12 mouse cellular contexts compared by ENCODE assay signal in the genomic region with DNA sequence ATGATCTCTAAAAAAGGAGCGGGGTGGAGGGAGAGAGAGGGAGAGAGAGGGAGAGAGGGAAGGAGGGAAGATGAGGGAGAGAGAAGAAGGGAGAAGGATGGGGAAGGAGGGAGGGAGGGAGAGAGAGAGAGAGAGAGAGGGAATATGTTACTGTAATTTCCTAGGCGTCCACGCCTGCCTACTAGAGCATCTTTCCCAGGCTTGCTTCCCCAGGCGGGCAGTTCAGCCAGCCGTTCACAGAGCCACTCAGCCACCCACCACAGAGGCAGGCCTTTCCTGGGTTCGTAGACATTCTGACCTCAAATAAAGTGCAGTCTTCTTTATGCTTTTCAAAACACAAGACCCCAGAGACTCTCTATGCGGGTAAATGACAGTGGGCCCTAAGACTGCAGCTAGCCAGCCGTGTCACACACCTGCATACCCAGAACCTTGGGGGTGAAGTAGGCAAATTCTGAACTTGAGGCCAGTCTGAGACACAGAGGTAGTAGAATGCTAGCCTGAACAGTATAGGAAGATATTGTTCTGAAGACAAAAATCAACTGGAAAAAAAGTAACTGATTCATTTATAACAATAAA. TPM values are rescaled to one million over a fixed set of nuclear protein-coding genes. Genes with fewer than 3 reads are reported as not detected.
DNase-seq lines count a peak whose midpoint lies in the region; ATAC-seq and TF ChIP-seq lines count a peak whose summit lies in the region.
"Had no signal": no experiment of that assay in that cellular context is flagged by ENCODE, and none has a peak within 500 bp of the region (broad histone marks: within the 10 kb centered on the region; RNA-seq: fewer than 3 reads in every experiment).

No protein-coding gene starts in this region.

- no peaks in the 10 kb centered on the region for H3K36me3 ChIP-seq in forebrain, embryonic 12.5 days (replicated peaks)
- peaks cover 5% of the 10 kb centered on the region; the same call in 1 of the 2 replicates for H3K36me3 ChIP-seq in forebrain, embryonic 16.5 days (ENCODE audit: control insufficient read depth, insufficient read depth)
- H3K36me3 ChIP-seq in midbrain, embryonic 12.5 days: 0 out of 2 replicates have a peak, but pooled peaks cover 7% of the 10 kb centered on the region
- peaks cover 25% of the 10 kb centered on the region for H3K36me3 ChIP-seq in midbrain, postnatal 0 days (ENCODE audit: insufficient read depth, low read length)
- 0 out of 2 replicates have a peak, but pooled peaks cover 3% of the 10 kb centered on the region for H3K36me3 ChIP-seq in hindbrain, embryonic 10.5 days
- no peaks in the 10 kb centered on the region; the same call in 1 of the 2 replicates for H3K36me3 ChIP-seq in neural tube, embryonic 11.5 days (ENCODE audit: control insufficient read depth, insufficient read depth, low read length)

- no peaks in the 10 kb centered on the region for H3K27me3 ChIP-seq in forebrain, embryonic 12.5 days
- H3K27me3 ChIP-seq in forebrain, embryonic 16.5 days (replicated peaks; ENCODE audit: control insufficient read depth, insufficient read depth, low read length): no peaks in the 10 kb centered on the region
- H3K27me3 ChIP-seq in midbrain, embryonic 12.5 days: no peaks in the 10 kb centered on the region
- H3K27me3 ChIP-seq in midbrain, postnatal 0 days (ENCODE audit: insufficient read depth, low read length): no peaks in the 10 kb centered on the region
- H3K27me3 ChIP-seq in hindbrain, embryonic 10.5 days (ENCODE audit: insufficient read depth, poor library complexity, severe bottlenecking): no peaks in the 10 kb centered on the region
- no peaks in the 10 kb centered on the region for H3K27me3 ChIP-seq in neural tube, embryonic 11.5 days (ENCODE audit: control insufficient read depth, insufficient read depth, low read length)

- TF ChIP-seq CTCF in midbrain, postnatal 0 days (IDR thresholded peaks at IDR 0.05): no peak

- peak overlapping the region; percentile 68 for H3K27ac ChIP-seq in forebrain, embryonic 12.5 days
- H3K27ac ChIP-seq in forebrain, embryonic 16.5 days (ENCODE audit: low read length): no peak overlapping the region
- peak overlapping the region; percentile 70 for H3K27ac ChIP-seq in midbrain, embryonic 12.5 days (replicated peaks)
- H3K27ac ChIP-seq in midbrain, postnatal 0 days (ENCODE audit: low read depth, low read length): no peak overlapping the region
- H3K27ac ChIP-seq in hindbrain, embryonic 10.5 days: peak overlapping the region; percentile 84
- H3K27ac ChIP-seq in neural tube, embryonic 11.5 days (ENCODE audit: low read depth, low read length): peak overlapping the region; percentile 75

- 74% methylated on average over 8 of the region's 8 CpGs for WGBS in forebrain, embryonic 12.5 days
- 72% methylated on average over 8 of the region's 8 CpGs for WGBS in forebrain, embryonic 16.5 days
- 65% methylated on average over 8 of the region's 8 CpGs for WGBS in midbrain, embryonic 12.5 days
- WGBS in midbrain, postnatal 0 days: 68% methylated on average over 8 of the region's 8 CpGs
- 71% methylated on average over 8 of the region's 8 CpGs for WGBS in hindbrain, embryonic 10.5 days
- WGBS in neural tube, embryonic 11.5 days: 47% methylated on average over 8 of the region's 8 CpGs

- peaks cover 19% of the 10 kb centered on the region for H3K4me1 ChIP-seq in forebrain, embryonic 12.5 days
- H3K4me1 ChIP-seq in forebrain, embryonic 16.5 days (replicated peaks; ENCODE audit: control insufficient read depth, insufficient read depth, low read length): peaks cover 6% of the 10 kb centered on the region
- peaks cover 16% of the 10 kb centered on the region for H3K4me1 ChIP-seq in midbrain, embryonic 12.5 days
- no peaks in the 10 kb centered on the region for H3K4me1 ChIP-seq in midbrain, postnatal 0 days (ENCODE audit: insufficient read depth, low read length)
- H3K4me1 ChIP-seq in hindbrain, embryonic 10.5 days (replicated peaks): peaks cover 38% of the 10 kb centered on the region
- peaks cover 19% of the 10 kb centered on the region for H3K4me1 ChIP-seq in neural tube, embryonic 11.5 days (ENCODE audit: control insufficient read depth, insufficient read depth, low read length)

- ATAC-seq in forebrain, embryonic 12.5 days (ENCODE audit: low FRiP score): no peak
- ATAC-seq in forebrain, embryonic 16.5 days: no peak
- no peak for ATAC-seq in midbrain, embryonic 12.5 days (ENCODE audit: low FRiP score, low read depth)
- ATAC-seq in midbrain, postnatal 0 days (ENCODE audit: low FRiP score): no peak
- ATAC-seq in neural tube, embryonic 11.5 days (ENCODE audit: insufficient read depth, low FRiP score, low TSS enrichment): no peak

- H3K9me3 ChIP-seq in forebrain, embryonic 12.5 days: no peaks in the 10 kb centered on the region
- no peaks in the 10 kb centered on the region for H3K9me3 ChIP-seq in forebrain, embryonic 16.5 days (ENCODE audit: control insufficient read depth, low read length)
- H3K9me3 ChIP-seq in midbrain, embryonic 12.5 days: no peaks in the 10 kb centered on the region
- H3K9me3 ChIP-seq in midbrain, postnatal 0 days (ENCODE audit: low read length): no peaks in the 10 kb centered on the region
- H3K9me3 ChIP-seq in hindbrain, embryonic 10.5 days: no peaks in the 10 kb centered on the region
- H3K9me3 ChIP-seq in neural tube, embryonic 11.5 days (ENCODE audit: control insufficient read depth, low read length): no peaks in the 10 kb centered on the region
- H3K9me3 ChIP-seq: megakaryocyte, embryonic 14.5 days had no signal

- H3K4me2 ChIP-seq in forebrain, embryonic 12.5 days: no peak overlapping the region
- H3K4me2 ChIP-seq in forebrain, embryonic 16.5 days (ENCODE audit: low read length): no peak overlapping the region
- H3K4me2 ChIP-seq in midbrain, embryonic 12.5 days (replicated peaks): no peak overlapping the region
- no peak overlapping the region for H3K4me2 ChIP-seq in midbrain, postnatal 0 days (ENCODE audit: low read depth, low read length, poor library complexity, severe bottlenecking)
- no peak overlapping the region for H3K4me2 ChIP-seq in neural tube, embryonic 11.5 days (ENCODE audit: low read depth)

- DNase-seq in midbrain, postnatal 0 days (ENCODE audit: low spot score): no peak
- DNase-seq in hindbrain, embryonic 10.5 days (ENCODE audit: low spot score): no peak
- no peak for DNase-seq in neural tube, embryonic 11.5 days (ENCODE audit: low spot score)
- no peak for DNase-seq in gastrocnemius, postnatal 25 days
- no peak for DNase-seq in kidney, adult 9 months
- DNase-seq: kidney, postnatal 36 days; lung, adult 18-20 months; thymus, adult 2 months had no signal

- no peak overlapping the region for H3K9ac ChIP-seq in forebrain, embryonic 12.5 days
- H3K9ac ChIP-seq in forebrain, embryonic 16.5 days (replicated peaks; ENCODE audit: low read depth, low read length): no peak overlapping the region
- no peak overlapping the region for H3K9ac ChIP-seq in midbrain, embryonic 12.5 days (replicated peaks)
- no peak overlapping the region for H3K9ac ChIP-seq in midbrain, postnatal 0 days (replicated peaks; ENCODE audit: low read length, poor library complexity, severe bottlenecking)
- no peak overlapping the region; the same call in 1 of the 2 replicates for H3K9ac ChIP-seq in neural tube, embryonic 11.5 days (ENCODE audit: low read length)

- no peak overlapping the region for H3K4me3 ChIP-seq in forebrain, embryonic 12.5 days (replicated peaks)
- H3K4me3 ChIP-seq in forebrain, embryonic 16.5 days (replicated peaks; ENCODE audit: low read length): no peak overlapping the region
- no peak overlapping the region for H3K4me3 ChIP-seq in midbrain, embryonic 12.5 days
- no peak overlapping the region for H3K4me3 ChIP-seq in midbrain, postnatal 0 days (ENCODE audit: low read depth, low read length)
- H3K4me3 ChIP-seq in hindbrain, embryonic 10.5 days: no peak overlapping the region
- H3K4me3 ChIP-seq in neural tube, embryonic 11.5 days (ENCODE audit: low read depth, low read length): no peak overlapping the region

RNA-seq across cellular contexts. Expression of a gene that starts 23.4 kb away (rescaled TPM):
- 68.5 and 73.5 TPM in 2 replicates for polyA plus RNA-seq in forebrain, embryonic 12.5 days (2016; fragmentation: Nextera tagmentation; extraction: Ambion mirVana)
- polyA plus RNA-seq in forebrain, embryonic 16.5 days (2015; fragmentation: Nextera tagmentation; extraction: Ambion mirVana): 227 and 251 TPM in 2 replicates
- polyA plus RNA-seq in midbrain, embryonic 12.5 days (2016; fragmentation: Nextera tagmentation; extraction: Ambion mirVana): 80.3 and 83.2 TPM in 2 replicates
- 185 and 264 TPM in 2 replicates for total RNA-seq in midbrain, postnatal 0 days (2014; rRNA removed)
- 424 and 430 TPM in 2 replicates for polyA plus RNA-seq in midbrain, postnatal 0 days (2015; fragmentation: Nextera tagmentation; extraction: Ambion mirVana)
- 40.1 and 63.3 TPM in 2 replicates for polyA plus RNA-seq in hindbrain, embryonic 10.5 days (2016; fragmentation: Nextera tagmentation; extraction: Ambion mirVana)
- 74.0 and 89.9 TPM in 2 replicates for polyA plus RNA-seq in neural tube, embryonic 11.5 days (2014; fragmentation: Nextera tagmentation; extraction: Ambion mirVana)
- total RNA-seq in gastrocnemius, postnatal 25 days (2021): 1 to 10 TPM; 2.7 to 3.8 TPM

RNA-seq across cellular contexts. Expression of a gene that starts 39.4 kb away (rescaled TPM):
- polyA plus RNA-seq in forebrain, embryonic 12.5 days (2016; fragmentation: Nextera tagmentation; extraction: Ambion mirVana): 0.15 and 0.45 TPM in 2 replicates
- 0.58 and 0.66 TPM in 2 replicates for polyA plus RNA-seq in forebrain, embryonic 16.5 days (2015; fragmentation: Nextera tagmentation; extraction: Ambion mirVana)
- 0.64 and 1.3 TPM in 2 replicates for polyA plus RNA-seq in midbrain, embryonic 12.5 days (2016; fragmentation: Nextera tagmentation; extraction: Ambion mirVana)
- total RNA-seq in midbrain, postnatal 0 days (2014; rRNA removed): 0.19 and 1.4 TPM in 2 replicates
- 0.48 and 1.1 TPM in 2 replicates for polyA plus RNA-seq in midbrain, postnatal 0 days (2015; fragmentation: Nextera tagmentation; extraction: Ambion mirVana)
- 1.1 and 1.2 TPM in 2 replicates for polyA plus RNA-seq in hindbrain, embryonic 10.5 days (2016; fragmentation: Nextera tagmentation; extraction: Ambion mirVana)
- polyA plus RNA-seq in neural tube, embryonic 11.5 days (2014; fragmentation: Nextera tagmentation; extraction: Ambion mirVana): 0.87 TPM in 1 of 2 replicates, not detected in the other
- not detected for total RNA-seq in gastrocnemius, postnatal 25 days (2021)

RNA-seq across cellular contexts. Expression of a gene that starts 48.1 kb away (rescaled TPM):
- 3.9 and 5.3 TPM in 2 replicates for polyA plus RNA-seq in forebrain, embryonic 12.5 days (2016; fragmentation: Nextera tagmentation; extraction: Ambion mirVana)
- 5.4 and 6.9 TPM in 2 replicates for polyA plus RNA-seq in forebrain, embryonic 16.5 days (2015; fragmentation: Nextera tagmentation; extraction: Ambion mirVana)
- polyA plus RNA-seq in midbrain, embryonic 12.5 days (2016; fragmentation: Nextera tagmentation; extraction: Ambion mirVana): 2.6 and 4.6 TPM in 2 replicates
- 2.1 and 2.7 TPM in 2 replicates for total RNA-seq in midbrain, postnatal 0 days (2014; rRNA removed)
- polyA plus RNA-seq in midbrain, postnatal 0 days (2015; fragmentation: Nextera tagmentation; extraction: Ambion mirVana): 3.8 and 3.9 TPM in 2 replicates
- polyA plus RNA-seq in hindbrain, embryonic 10.5 days (2016; fragmentation: Nextera tagmentation; extraction: Ambion mirVana): 5.7 and 7.2 TPM in 2 replicates
- polyA plus RNA-seq in neural tube, embryonic 11.5 days (2014; fragmentation: Nextera tagmentation; extraction: Ambion mirVana): 3.4 and 3.6 TPM in 2 replicates
- 1 to 10 TPM; 2.0 to 2.9 TPM for total RNA-seq in gastrocnemius, postnatal 25 days (2021)

RNA-seq across cellular contexts. Expression of a gene that starts 48.2 kb away (rescaled TPM):
- polyA plus RNA-seq in forebrain, embryonic 12.5 days (2016; fragmentation: Nextera tagmentation; extraction: Ambion mirVana): 0.46 and 0.67 TPM in 2 replicates
- 0.41 and 0.62 TPM in 2 replicates for polyA plus RNA-seq in forebrain, embryonic 16.5 days (2015; fragmentation: Nextera tagmentation; extraction: Ambion mirVana)
- polyA plus RNA-seq in midbrain, embryonic 12.5 days (2016; fragmentation: Nextera tagmentation; extraction: Ambion mirVana): 0.20 and 0.43 TPM in 2 replicates
- 0.90 and 3.2 TPM in 2 replicates for total RNA-seq in midbrain, postnatal 0 days (2014; rRNA removed)
- 0.32 and 0.44 TPM in 2 replicates for polyA plus RNA-seq in midbrain, postnatal 0 days (2015; fragmentation: Nextera tagmentation; extraction: Ambion mirVana)
- polyA plus RNA-seq in hindbrain, embryonic 10.5 days (2016; fragmentation: Nextera tagmentation; extraction: Ambion mirVana): 0.31 and 0.73 TPM in 2 replicates
- 0.27 and 1.1 TPM in 2 replicates for polyA plus RNA-seq in neural tube, embryonic 11.5 days (2014; fragmentation: Nextera tagmentation; extraction: Ambion mirVana)
- not detected for total RNA-seq in gastrocnemius, postnatal 25 days (2021)

RNA-seq across cellular contexts. Expression of a gene that starts 52.2 kb away (rescaled TPM):
- 24.6 and 27.3 TPM in 2 replicates for polyA plus RNA-seq in forebrain, embryonic 12.5 days (2016; fragmentation: Nextera tagmentation; extraction: Ambion mirVana)
- polyA plus RNA-seq in forebrain, embryonic 16.5 days (2015; fragmentation: Nextera tagmentation; extraction: Ambion mirVana): 36.4 and 41.1 TPM in 2 replicates
- 27.0 and 29.1 TPM in 2 replicates for polyA plus RNA-seq in midbrain, embryonic 12.5 days (2016; fragmentation: Nextera tagmentation; extraction: Ambion mirVana)
- total RNA-seq in midbrain, postnatal 0 days (2014; rRNA removed): 39.5 and 40.9 TPM in 2 replicates
- 17.7 and 18.1 TPM in 2 replicates for polyA plus RNA-seq in midbrain, postnatal 0 days (2015; fragmentation: Nextera tagmentation; extraction: Ambion mirVana)
- polyA plus RNA-seq in hindbrain, embryonic 10.5 days (2016; fragmentation: Nextera tagmentation; extraction: Ambion mirVana): 34.3 and 36.1 TPM in 2 replicates
- polyA plus RNA-seq in neural tube, embryonic 11.5 days (2014; fragmentation: Nextera tagmentation; extraction: Ambion mirVana): 17.0 and 17.2 TPM in 2 replicates
- total RNA-seq in gastrocnemius, postnatal 25 days (2021): 10 to 100 TPM in 1 of 2 experiments, 1 to 10 TPM in 1; 8.1 to 12.4 TPM

Comparison
In these comparisons a context has a peak if more than half of its experiments do, and no peak if none do; other contexts are left out.
1. H3K27ac ChIP-seq: peak in forebrain, embryonic 12.5 days (single experiment), midbrain, embryonic 12.5 days (single experiment), hindbrain, embryonic 10.5 days (single experiment) and neural tube, embryonic 11.5 days (single experiment); none in forebrain, embryonic 16.5 days (single experiment) and midbrain, postnatal 0 days (single experiment).